Mouse (Mus musculus) megakaryocyte, embryonic 14.5 days (primary cell): ENCODE measurements around the gene Cfap298. TPM values are rescaled to one million over a fixed set of nuclear protein-coding genes. Genes with fewer than 3 reads are reported as not detected.

Experiments
- H3K27me3 ChIP-seq: replicated peaks from 2 replicates; pipeline ENCODE3; 2012; ENCODE audit warnings: inconsistent platforms
- H3K36me3 ChIP-seq: replicated peaks from 2 replicates; pipeline ENCODE3; 2012; ENCODE audit warnings: low read length, inconsistent platforms, mixed read lengths
- H3K4me1 ChIP-seq: 2 replicates; pipeline ENCODE4 v1.6.1; 2012; ENCODE audit warnings: inconsistent platforms
- H3K4me3 ChIP-seq: replicated peaks from 2 replicates; pipeline ENCODE3; 2012; ENCODE audit warnings: moderate library complexity, mild to moderate bottlenecking, inconsistent platforms
- H3K9me3 ChIP-seq: 2 replicates; pipeline ENCODE4 v1.6.1; 2012; ENCODE audit warnings: inconsistent platforms
- FLI1 ChIP-seq: IDR thresholded peaks from 2 replicates; pipeline ENCODE4 v1.6.1; 2012; ENCODE audit warnings: low read length, inconsistent platforms, mixed read lengths
- GATA1 ChIP-seq: IDR thresholded peaks from 3 replicates; pipeline ENCODE4 v1.6.1; 2012; ENCODE audit warnings: mixed read lengths, low read length, inconsistent platforms, borderline replicate concordance
- polyA plus RNA-seq: library from polyadenylated mRNA; stranded (reverse); fragments of >175 nt; gene quantifications from 2 replicates; pipeline ENCODE4 v1.2.3, GENCODE M21; 2012; ENCODE audit warnings: low replicate concordance; ENCODE audit not compliant: insufficient read depth

The Cfap298 gene
- polyA plus RNA-seq, 1 experiment, result 33.7 TPM

- no peaks in the 10 kb centered on the region for H3K4me1 ChIP-seq
- H3K36me3 ChIP-seq, result no peaks in the 10 kb centered on the region
- H3K27me3 ChIP-seq, result peaks cover 24% of the 10 kb centered on the region
- H3K9me3 ChIP-seq, result peaks cover 22% of the 10 kb centered on the region
- no peak overlapping the region for H3K4me3 ChIP-seq
- TF ChIP-seq FLI1, result no peak
- no peak for TF ChIP-seq GATA1
Observed at GRCm38 (mm10) chr16:90893019-90893418, 41.9 kb downstream of the Cfap298 start.

- H3K4me1 ChIP-seq, result no peaks in the 10 kb centered on the region
- peaks cover 25% of the 10 kb centered on the region for H3K9me3 ChIP-seq
- no peak for TF ChIP-seq FLI1
- no peak for TF ChIP-seq GATA1
- H3K27me3 ChIP-seq, result peaks cover 24% of the 10 kb centered on the region
- no peak overlapping the region for H3K4me3 ChIP-seq
- H3K36me3 ChIP-seq, result no peaks in the 10 kb centered on the region
Observed at GRCm38 (mm10) chr16:90892081-90892480, 42.8 kb downstream of the Cfap298 start.

- H3K4me3 ChIP-seq, result no peak overlapping the region
- no peaks in the 10 kb centered on the region for H3K4me1 ChIP-seq
- peaks cover 24% of the 10 kb centered on the region for H3K27me3 ChIP-seq
- H3K9me3 ChIP-seq, result peaks cover 25% of the 10 kb centered on the region
- TF ChIP-seq FLI1 (no peak), GATA1 (no peak)
- H3K36me3 ChIP-seq, result no peaks in the 10 kb centered on the region
Observed at GRCm38 (mm10) chr16:90891601-90892000, 43.3 kb downstream of the Cfap298 start.

- Histone ChIP-seq H3K9me3 (peaks cover 25% of the 10 kb centered on the region), H3K27me3 (peaks cover 21% of the 10 kb centered on the region), H3K4me1 (peaks cover 5% of the 10 kb centered on the region), H3K36me3 (no peaks in the 10 kb centered on the region), H3K4me3 (no peak overlapping the region)
- TF ChIP-seq GATA1 (no peak), FLI1 (no peak)
Observed at GRCm38 (mm10) chr16:90890683-90891082, 44.2 kb downstream of the Cfap298 start.

- Histone ChIP-seq H3K4me1 (peaks cover 11% of the 10 kb centered on the region), H3K36me3 (no peaks in the 10 kb centered on the region), H3K9me3 (peaks cover 25% of the 10 kb centered on the region), H3K4me3 (no peak overlapping the region), H3K27me3 (peaks cover 20% of the 10 kb centered on the region)
- no peak for TF ChIP-seq GATA1
Observed at GRCm38 (mm10) chr16:90885781-90886565, 48.9 kb downstream of the Cfap298 start.

- Histone ChIP-seq H3K36me3 (no peaks in the 10 kb centered on the region), H3K27me3 (peaks cover 23% of the 10 kb centered on the region), H3K9me3 (peaks cover 22% of the 10 kb centered on the region), H3K4me3 (no peak overlapping the region), H3K4me1 (peaks cover 11% of the 10 kb centered on the region)
- TF ChIP-seq FLI1 (no peak), GATA1 (no peak)
Observed at GRCm38 (mm10) chr16:90885351-90885750, 49.6 kb downstream of the Cfap298 start.

GRCm38 (mm10) chr16:90882501-90882977 is 52.4 kb downstream of the Cfap298 start:
- H3K4me1 ChIP-seq, result peaks cover 11% of the 10 kb centered on the region
- H3K9me3 ChIP-seq, result 0 out of 2 replicates have a peak, but pooled peaks cover 2% of the 10 kb centered on the region
- TF ChIP-seq FLI1 (no peak), GATA1 (no peak)
- H3K36me3 ChIP-seq, result no peaks in the 10 kb centered on the region
- no peak overlapping the region for H3K4me3 ChIP-seq
- peaks cover 28% of the 10 kb centered on the region for H3K27me3 ChIP-seq

- no peaks in the 10 kb centered on the region for H3K4me1 ChIP-seq
- H3K9me3 ChIP-seq, result no peaks in the 10 kb centered on the region
- no peak overlapping the region for H3K4me3 ChIP-seq
- peaks cover 26% of the 10 kb centered on the region for H3K27me3 ChIP-seq
- TF ChIP-seq FLI1 (no peak), GATA1 (no peak)
- H3K36me3 ChIP-seq, result no peaks in the 10 kb centered on the region
Observed at GRCm38 (mm10) chr16:90878135-90878860, 56.6 kb downstream of the Cfap298 start.

Other genes starting within 250 kb of the Cfap298 start
- gene Mis18a, start 207.7 kb downstream of the Cfap298 start, polyA plus RNA-seq, result 7.9 and 18.8 TPM in 2 replicates
- 3.3 TPM in 1 of 2 replicates, not detected in the other for gene Mrap, start 196.9 kb downstream of the Cfap298 start, polyA plus RNA-seq
- gene Urb1, start 124.7 kb downstream of the Cfap298 start, polyA plus RNA-seq, result 0.65 and 0.95 TPM in 2 replicates
- not detected in 2 replicates for gene Eva1c, start 108.4 kb downstream of the Cfap298 start, polyA plus RNA-seq
- gene Synj1, start 76.2 kb upstream of the Cfap298 start, polyA plus RNA-seq, result 4.5 and 14.4 TPM in 2 replicates
- 2.0 and 4.8 TPM in 2 replicates for gene Paxbp1, start 109.4 kb upstream of the Cfap298 start, polyA plus RNA-seq
- gene 4932438H23Rik, start 160.0 kb upstream of the Cfap298 start, polyA plus RNA-seq, result not detected in 2 replicates